Mouse (Mus musculus) hindbrain, embryonic 10.5 days (tissue): ENCODE measurements at regions not wholly inside any gene's neighbourhood (a gene's known extent, or its start where the extent isn't known, plus 50 kb on each side); places are given as distances from the start of the nearest gene placed in this dataset.

Source experiments
- DNase-seq: peaks from one replicate; pipeline ENCODE4 v3.0.0-alpha.2; 2017; ENCODE audit warnings: low spot score
- H3K27ac ChIP-seq: fragments of 300-500 bp; sonication (generic); 2 replicates; pipeline ENCODE4 v1.5.1; 2016; ENCODE audit warnings: mild to moderate bottlenecking, moderate library complexity
- H3K27me3 ChIP-seq: fragments of 300-500 bp; sonication (generic); 2 replicates; pipeline ENCODE4 v1.6.1; 2016; ENCODE audit warnings: mild to moderate bottlenecking; ENCODE audit not compliant: poor library complexity, insufficient read depth, severe bottlenecking
- H3K36me3 ChIP-seq: fragments of 300-500 bp; sonication (generic); 2 replicates; pipeline ENCODE4 v1.6.1; 2016; ENCODE audit warnings: mild to moderate bottlenecking, moderate library complexity
- H3K4me1 ChIP-seq: fragments of 300-500 bp; sonication (generic); replicated peaks from 2 replicates; pipeline ENCODE4 v1.6.1; 2016; ENCODE audit warnings: mild to moderate bottlenecking
- H3K4me3 ChIP-seq: fragments of 300-500 bp; sonication (generic); 2 replicates; pipeline ENCODE4 v1.5.1; 2016; ENCODE audit warnings: mild to moderate bottlenecking, moderate library complexity
- H3K9me3 ChIP-seq: fragments of 300-500 bp; sonication (generic); 2 replicates; pipeline ENCODE4 v1.6.1; 2016; ENCODE audit warnings: mild to moderate bottlenecking, moderate library complexity
- WGBS: fragments of 180-500 bp; shearing (Covaris S2); methylation state at CpG from one replicate; pipeline ENCODE4 v1.1.7; 2016; 5-methylcytosine and 5-hydroxymethylcytosine counted together

DNA sequence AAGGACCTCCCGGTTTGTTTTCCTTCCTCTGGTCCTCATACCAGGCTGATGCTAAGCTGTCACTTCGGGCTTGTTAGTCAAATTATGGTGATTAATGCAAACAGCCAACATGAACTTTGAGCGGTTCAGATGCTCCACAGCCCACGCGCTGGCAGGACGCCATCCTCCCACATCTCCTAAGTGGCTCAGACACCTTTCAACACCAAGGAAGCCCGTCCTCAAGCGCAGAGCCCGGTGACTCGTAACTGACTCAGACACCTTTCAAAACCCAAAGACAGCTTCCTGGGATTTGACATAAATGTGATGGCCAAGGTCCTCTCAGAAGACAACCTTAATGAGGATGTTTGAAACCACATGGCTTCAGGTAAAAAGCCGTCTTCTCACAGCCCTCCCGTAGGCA is 121.7 kb upstream of the Cmc1 start:
- 84% methylated on average over 12 of the region's 12 CpGs for WGBS
- no peak overlapping the region for H3K27ac ChIP-seq
- no peak overlapping the region for H3K4me3 ChIP-seq
- DNase-seq, result no peak
- no peaks in the 10 kb centered on the region for H3K4me1 ChIP-seq
- no peaks in the 10 kb centered on the region for H3K27me3 ChIP-seq
- H3K9me3 ChIP-seq, result no peaks in the 10 kb centered on the region
- H3K36me3 ChIP-seq, result no peaks in the 10 kb centered on the region

DNA sequence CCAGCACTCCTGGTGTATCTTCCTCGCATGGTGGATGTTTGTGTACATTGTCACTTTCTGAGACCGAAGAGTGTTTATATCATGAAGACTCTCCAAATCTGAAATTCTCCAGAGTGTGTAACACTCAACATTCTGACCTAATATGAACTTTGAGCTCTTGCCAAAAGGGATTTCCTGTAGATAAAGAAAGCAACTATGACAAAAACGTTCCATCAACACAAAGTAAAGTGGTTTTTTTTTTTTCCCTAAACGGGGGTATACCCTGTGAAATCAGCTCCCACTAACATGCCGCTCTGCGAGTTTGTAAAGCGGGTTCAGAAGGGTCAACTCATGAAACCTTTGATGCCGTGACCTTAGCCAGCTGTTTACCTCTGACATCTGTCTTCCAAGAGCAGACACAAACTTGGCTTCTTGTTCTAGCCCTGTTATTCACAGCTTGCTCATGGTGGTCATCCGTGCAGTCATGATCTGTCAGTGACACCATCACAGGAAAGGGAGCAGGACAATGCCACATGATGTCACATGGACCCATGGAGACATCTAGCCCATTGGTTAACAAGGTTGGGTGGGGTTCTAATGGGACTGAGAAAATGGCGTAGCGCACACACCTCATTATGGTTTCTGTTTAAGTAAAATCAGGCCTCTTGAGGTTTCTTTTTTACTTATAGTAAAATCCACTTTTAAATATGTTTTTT is 122.9 kb upstream of the Cmc1 start:
- H3K9me3 ChIP-seq, result no peaks in the 10 kb centered on the region
- H3K4me3 ChIP-seq, result no peak overlapping the region
- H3K36me3 ChIP-seq, result no peaks in the 10 kb centered on the region
- H3K27ac ChIP-seq, result no peak overlapping the region
- no peaks in the 10 kb centered on the region for H3K4me1 ChIP-seq
- no peaks in the 10 kb centered on the region for H3K27me3 ChIP-seq
- WGBS, result 79% methylated on average over 11 of the region's 11 CpGs
- no peak for DNase-seq

DNA sequence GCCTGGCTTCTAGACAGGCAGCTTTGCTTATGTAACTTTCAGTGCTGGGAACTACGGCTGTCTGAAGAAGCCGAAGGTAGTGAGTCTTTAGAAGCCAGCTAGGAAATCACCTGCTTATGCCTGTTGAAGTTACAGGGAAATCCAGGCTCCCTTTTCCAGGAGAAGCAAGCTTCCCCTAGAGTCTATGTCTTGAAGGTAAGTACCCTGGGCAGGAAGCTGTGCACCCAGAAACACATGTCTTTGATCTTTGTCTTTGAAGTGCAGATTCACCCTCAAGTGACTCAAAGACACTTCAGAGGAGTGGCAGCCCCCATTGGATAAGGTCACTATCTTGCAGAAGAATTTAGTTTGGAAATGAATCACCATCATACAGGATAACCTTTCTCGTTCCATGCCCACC is 135.5 kb upstream of the Cmc1 start:
- 0 out of 2 replicates have a peak, but pooled peaks cover 3% of the 10 kb centered on the region for H3K4me1 ChIP-seq
- DNase-seq, result no peak
- H3K9me3 ChIP-seq, result no peaks in the 10 kb centered on the region
- H3K27ac ChIP-seq, result no peak overlapping the region
- H3K36me3 ChIP-seq, result no peaks in the 10 kb centered on the region
- 79% methylated on average over 3 of the region's 3 CpGs for WGBS
- no peaks in the 10 kb centered on the region for H3K27me3 ChIP-seq
- no peak overlapping the region for H3K4me3 ChIP-seq

DNA sequence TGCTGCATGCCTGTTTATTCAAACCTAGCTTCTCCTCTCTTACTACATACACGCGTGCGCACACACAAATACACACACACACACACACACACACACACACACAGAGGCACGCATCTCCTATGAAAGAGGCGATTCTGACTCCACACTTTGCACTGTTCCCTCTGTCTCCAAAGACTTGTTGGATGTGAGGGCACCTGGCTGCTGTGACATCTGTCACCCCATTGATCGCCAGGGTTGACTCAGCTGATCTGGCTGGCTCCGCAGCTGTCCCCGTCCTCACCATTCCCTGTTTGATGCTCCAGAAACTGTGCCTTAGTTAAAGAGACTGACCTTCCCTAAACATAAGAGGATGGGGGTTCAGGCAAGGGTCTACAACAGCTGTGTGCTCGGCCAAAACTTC is 137.6 kb upstream of the Cmc1 start:
- H3K36me3 ChIP-seq, result no peaks in the 10 kb centered on the region
- H3K4me3 ChIP-seq, result no peak overlapping the region
- 0 out of 2 replicates have a peak, but pooled peaks cover 3% of the 10 kb centered on the region for H3K4me1 ChIP-seq
- no peak overlapping the region for H3K27ac ChIP-seq
- no peaks in the 10 kb centered on the region for H3K27me3 ChIP-seq
- WGBS, result 86% methylated on average over 9 of the region's 9 CpGs
- DNase-seq, result no peak
- H3K9me3 ChIP-seq, result no peaks in the 10 kb centered on the region

DNA sequence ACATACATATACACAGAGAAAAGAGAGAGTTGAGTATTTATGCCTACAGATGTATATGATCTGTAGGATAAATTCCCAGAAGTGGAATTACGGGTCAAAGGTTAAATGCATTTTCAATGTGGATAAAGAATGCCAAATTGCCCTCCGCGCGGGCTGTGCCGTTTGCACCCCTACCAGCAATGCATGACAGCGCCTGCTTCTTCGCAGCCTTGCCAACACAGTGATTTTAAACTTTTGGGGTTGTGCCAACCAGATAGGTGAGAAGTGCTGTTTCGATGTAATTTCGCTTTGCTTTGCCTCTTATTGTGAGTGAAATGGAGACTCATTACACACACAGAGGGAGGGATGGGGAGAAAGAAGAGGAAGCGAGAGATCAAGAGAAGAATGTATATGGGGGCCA is 142.9 kb upstream of the Cmc1 start:
- no peak overlapping the region for H3K4me3 ChIP-seq
- no peaks in the 10 kb centered on the region for H3K27me3 ChIP-seq
- no peaks in the 10 kb centered on the region for H3K9me3 ChIP-seq
- H3K4me1 ChIP-seq, result no peaks in the 10 kb centered on the region
- no peaks in the 10 kb centered on the region for H3K36me3 ChIP-seq
- 94% methylated on average over 10 of the region's 10 CpGs for WGBS
- DNase-seq, result no peak
- no peak overlapping the region for H3K27ac ChIP-seq

DNA sequence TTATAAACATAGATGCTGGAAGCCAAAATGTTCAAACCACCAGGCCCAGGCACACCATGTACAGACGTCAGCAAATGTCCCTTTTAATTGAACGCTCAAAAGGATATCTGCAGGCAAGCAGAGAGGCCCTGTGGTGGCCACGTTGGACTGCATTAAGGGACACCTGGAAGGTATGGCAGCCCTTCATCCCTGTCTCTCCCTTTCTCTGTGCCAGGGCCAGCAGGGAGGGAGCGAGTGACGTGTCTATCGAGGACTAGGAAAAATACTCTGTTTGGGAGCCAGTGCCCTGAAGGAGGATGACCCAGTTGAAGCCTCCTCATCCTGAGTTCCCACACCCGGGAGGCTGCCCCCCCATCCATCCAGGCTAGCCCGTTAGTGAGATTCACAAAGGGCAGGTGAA is 144.0 kb upstream of the Cmc1 start:
- no peak overlapping the region for H3K27ac ChIP-seq
- H3K4me3 ChIP-seq, result no peak overlapping the region
- H3K4me1 ChIP-seq, result no peaks in the 10 kb centered on the region
- no peaks in the 10 kb centered on the region for H3K36me3 ChIP-seq
- no peaks in the 10 kb centered on the region for H3K27me3 ChIP-seq
- 80% methylated on average over 8 of the region's 8 CpGs for WGBS
- DNase-seq, result no peak
- no peaks in the 10 kb centered on the region for H3K9me3 ChIP-seq

DNA sequence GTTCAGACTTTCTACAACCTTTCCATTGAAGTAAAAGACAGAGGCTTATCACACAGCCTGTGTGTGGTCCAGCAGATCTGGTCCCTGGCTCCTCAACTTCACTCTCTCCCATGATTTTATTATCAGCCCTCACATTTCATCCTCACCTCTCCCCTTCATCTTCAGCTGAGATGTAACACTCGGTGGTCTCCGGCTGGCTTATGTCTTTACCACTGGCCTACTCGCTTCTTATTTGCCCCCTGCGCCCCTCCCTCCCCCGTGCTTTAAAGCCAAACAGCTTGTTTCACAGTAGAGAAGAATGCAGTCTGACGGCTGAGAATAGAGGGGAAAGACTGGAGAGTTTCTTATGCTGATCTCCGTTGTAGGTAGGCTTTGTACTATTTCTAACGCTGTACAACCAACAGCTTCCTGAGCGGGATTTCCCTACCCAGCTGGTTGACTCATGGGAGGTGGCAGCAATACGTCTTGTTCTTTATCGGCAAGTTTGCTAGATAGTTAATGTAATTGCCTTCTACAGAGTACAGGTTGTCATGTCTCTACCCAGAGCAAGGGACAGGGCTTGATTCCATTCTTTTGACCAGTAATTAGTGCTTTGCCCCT is 152.9 kb upstream of the Cmc1 start:
- Histone ChIP-seq H3K27me3 (no peaks in the 10 kb centered on the region), H3K4me1 (no peaks in the 10 kb centered on the region), H3K4me3 (no peak overlapping the region), H3K27ac (no peak overlapping the region), H3K36me3 (no peaks in the 10 kb centered on the region), H3K9me3 (no peaks in the 10 kb centered on the region)
- WGBS, result 79% methylated on average over 11 of the region's 11 CpGs
- no peak for DNase-seq

DNA sequence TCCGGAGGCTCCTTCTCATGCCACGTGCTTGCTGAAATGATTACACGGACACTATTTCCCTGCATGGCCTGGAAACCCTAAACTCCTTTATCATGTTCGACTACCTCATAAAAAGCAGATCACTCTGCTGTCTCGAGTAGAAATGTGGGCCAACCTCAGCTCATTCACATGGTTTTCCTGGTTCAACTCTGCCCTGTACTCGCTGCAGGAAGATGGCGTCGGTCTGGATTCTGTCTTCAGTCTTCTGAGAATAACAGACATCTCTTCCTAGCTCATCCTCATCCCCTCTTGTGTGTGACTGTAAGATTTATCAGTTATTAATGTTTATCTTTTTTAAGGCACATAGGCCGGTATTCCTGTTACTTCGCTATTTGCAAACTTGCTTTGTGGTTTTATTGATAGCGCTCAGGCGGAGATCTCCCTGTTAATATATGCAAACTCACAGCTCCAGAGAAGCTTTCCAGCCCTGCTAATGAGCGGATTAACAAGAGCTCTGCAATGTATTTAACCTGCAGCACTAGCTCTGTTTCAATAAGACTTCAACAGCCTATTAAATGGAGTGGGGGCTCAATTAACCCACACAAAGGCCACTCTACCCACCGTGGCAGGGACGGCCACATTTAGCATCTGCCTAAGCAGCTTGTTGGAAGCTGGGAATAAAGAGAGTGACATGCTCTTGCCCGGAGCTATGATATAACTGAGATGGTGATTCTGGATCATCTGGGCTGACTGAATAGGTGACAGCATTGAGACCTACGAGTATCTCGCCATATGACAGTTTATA is 159.5 kb upstream of the Eomes start:
- H3K4me3 ChIP-seq, result no peak overlapping the region
- 0 out of 2 replicates have a peak, but pooled peaks cover 7% of the 10 kb centered on the region for H3K27me3 ChIP-seq
- WGBS, result 84% methylated on average over 18 of the region's 18 CpGs
- DNase-seq, result no peak
- H3K36me3 ChIP-seq, result no peaks in the 10 kb centered on the region
- H3K9me3 ChIP-seq, result no peaks in the 10 kb centered on the region
- no peak overlapping the region for H3K27ac ChIP-seq
- H3K4me1 ChIP-seq, result 0 out of 2 replicates have a peak, but pooled peaks cover 7% of the 10 kb centered on the region

DNA sequence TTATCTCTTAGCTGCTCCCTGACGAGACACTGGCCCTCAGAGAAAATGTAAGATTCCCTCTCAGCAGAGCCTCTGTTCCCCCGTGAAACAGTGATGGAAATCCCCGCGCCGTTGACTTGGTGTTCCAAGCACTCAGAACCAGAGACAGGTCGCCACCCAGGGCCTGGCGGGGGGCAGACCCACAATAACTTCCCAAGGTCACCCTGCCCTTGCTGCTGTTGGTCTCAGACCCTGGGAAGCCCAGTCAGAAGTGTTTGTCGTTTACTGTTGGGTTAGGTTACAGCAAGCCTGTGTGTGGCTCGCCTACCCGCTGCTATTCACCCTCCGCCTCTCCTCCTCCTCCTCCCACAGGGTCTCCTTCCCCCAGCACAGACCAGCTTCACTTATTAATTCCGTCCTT is 154.2 kb upstream of the Eomes start:
- 42% methylated on average over 12 of the region's 12 CpGs for WGBS
- 0 out of 2 replicates have a peak, but pooled peaks cover 4% of the 10 kb centered on the region for H3K27me3 ChIP-seq
- peaks cover 15% of the 10 kb centered on the region for H3K4me1 ChIP-seq
- H3K27ac ChIP-seq, result 0 out of 2 replicates have a peak overlapping the region, but pooled peaks have one; percentile 5
- no peak for DNase-seq
- H3K9me3 ChIP-seq, result no peaks in the 10 kb centered on the region
- no peaks in the 10 kb centered on the region for H3K36me3 ChIP-seq
- H3K4me3 ChIP-seq, result no peak overlapping the region

DNA sequence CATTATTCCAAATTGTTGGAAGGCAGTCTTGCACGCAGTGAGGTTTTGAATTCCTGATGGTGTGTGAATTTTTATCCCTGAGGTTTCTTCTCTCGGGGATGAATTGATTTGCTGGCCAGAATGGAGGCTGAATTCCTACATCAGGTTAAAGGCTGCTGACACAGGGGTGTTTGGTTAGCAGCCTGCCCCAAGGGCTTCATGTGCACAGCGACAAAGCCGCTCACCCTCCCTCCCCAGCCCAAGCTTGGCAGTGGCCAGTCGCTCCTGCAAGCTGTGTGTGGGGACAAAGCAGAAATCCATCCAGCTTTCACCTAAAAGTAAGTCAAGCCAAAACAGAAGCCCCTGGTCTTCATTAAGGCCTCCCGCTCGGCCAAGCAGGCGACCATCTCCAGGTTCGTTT is 151.4 kb upstream of the Eomes start:
- H3K27me3 ChIP-seq, result no peaks in the 10 kb centered on the region
- H3K36me3 ChIP-seq, result no peaks in the 10 kb centered on the region
- no peak overlapping the region for H3K4me3 ChIP-seq
- H3K4me1 ChIP-seq, result peaks cover 14% of the 10 kb centered on the region
- DNase-seq, result no peak
- no peaks in the 10 kb centered on the region for H3K9me3 ChIP-seq
- WGBS, result 61% methylated on average over 9 of the region's 9 CpGs
- H3K27ac ChIP-seq, result peak overlapping the region; percentile 25; the same call in 1 of the 2 replicates

DNA sequence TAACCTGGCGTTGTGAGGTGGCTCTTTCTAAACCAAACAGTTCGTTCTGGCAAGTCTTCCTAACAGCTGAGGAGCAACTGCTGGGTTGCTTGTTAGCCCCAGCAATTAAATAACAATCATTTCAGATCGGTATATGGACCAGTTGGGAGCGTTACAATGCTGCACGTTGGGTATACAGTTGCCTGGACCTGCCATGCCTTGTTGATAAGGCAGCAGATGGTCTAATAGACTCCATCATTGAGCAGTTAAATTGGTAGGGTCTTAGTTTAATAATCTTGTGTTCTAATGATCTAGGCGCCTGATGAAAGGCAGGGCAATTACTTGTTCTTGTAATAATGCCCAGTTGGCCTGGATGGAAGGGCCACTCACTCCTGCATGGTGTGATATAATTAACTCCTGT is 150.1 kb upstream of the Eomes start:
- no peak for DNase-seq
- Histone ChIP-seq H3K4me1 (peaks cover 14% of the 10 kb centered on the region), H3K36me3 (no peaks in the 10 kb centered on the region), H3K27ac (no peak overlapping the region), H3K4me3 (no peak overlapping the region), H3K27me3 (no peaks in the 10 kb centered on the region), H3K9me3 (no peaks in the 10 kb centered on the region)
- WGBS, result 89% methylated on average over 6 of the region's 6 CpGs

DNA sequence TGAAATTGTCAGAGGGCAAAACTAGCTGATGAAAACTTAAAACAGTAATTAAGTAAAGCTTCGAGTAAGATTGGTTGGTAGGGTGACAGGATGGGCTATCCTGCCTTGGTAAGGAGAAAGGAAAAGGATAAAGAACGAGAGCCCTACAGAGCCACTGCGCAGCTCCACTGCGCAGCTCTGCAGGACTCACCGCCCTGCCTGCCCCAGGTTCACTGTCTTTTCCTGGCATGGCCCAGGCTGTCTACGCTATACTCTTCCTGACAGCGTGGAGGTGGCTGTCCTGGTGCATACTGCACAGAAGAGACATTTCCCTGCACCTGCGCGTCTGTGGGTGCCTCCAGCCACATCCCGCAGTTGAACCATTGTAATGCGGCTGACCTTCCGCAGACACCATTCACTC is 136.6 kb upstream of the Eomes start:
- H3K4me1 ChIP-seq, result no peaks in the 10 kb centered on the region; the same call in 1 of the 2 replicates
- H3K9me3 ChIP-seq, result no peaks in the 10 kb centered on the region
- no peaks in the 10 kb centered on the region for H3K27me3 ChIP-seq
- H3K36me3 ChIP-seq, result no peaks in the 10 kb centered on the region
- DNase-seq, result no peak
- 44% methylated on average over 12 of the region's 12 CpGs for WGBS
- 0 out of 2 replicates have a peak overlapping the region, but pooled peaks have one; percentile 4 for H3K27ac ChIP-seq
- H3K4me3 ChIP-seq, result peak overlapping the region; percentile 44

DNA sequence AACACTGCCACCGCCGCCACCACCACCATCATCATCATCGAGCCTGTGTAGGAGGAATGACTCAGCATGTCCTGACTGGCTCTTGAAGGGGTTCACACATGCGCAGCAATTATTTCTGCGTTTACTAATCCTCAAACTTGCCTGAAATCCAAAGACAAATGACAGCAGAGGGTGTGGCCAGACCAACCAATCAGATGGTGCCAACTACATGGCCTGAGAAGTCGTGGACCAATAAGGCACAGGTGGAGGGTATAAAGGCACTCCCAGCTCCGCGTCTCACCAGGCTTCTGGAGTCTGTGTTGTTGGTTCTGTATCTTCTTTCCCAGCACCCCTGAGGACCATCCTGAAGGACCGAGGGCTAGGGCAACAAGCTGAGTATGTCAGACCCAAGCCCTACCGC is 123.1 kb upstream of the Eomes start:
- no peak for DNase-seq
- Histone ChIP-seq H3K9me3 (peaks cover 3% of the 10 kb centered on the region; the same call in 1 of the 2 replicates), H3K27me3 (no peaks in the 10 kb centered on the region), H3K4me1 (no peaks in the 10 kb centered on the region), H3K4me3 (no peak overlapping the region), H3K36me3 (no peaks in the 10 kb centered on the region), H3K27ac (no peak overlapping the region)
- WGBS, result 93% methylated on average over 10 of the region's 10 CpGs
